Mouse (Mus musculus) testis, adult 2 months (tissue): ENCODE measurements at regions not wholly inside any gene's neighbourhood (a gene's known extent, or its start where the extent isn't known, plus 50 kb on each side); places are given as distances from the start of the nearest gene placed in this dataset.

Experiments
- CTCF ChIP-seq: fragments of 200-500 bp; IDR thresholded peaks from 2 replicates; pipeline ENCODE4 v1.5.1; 2012; ENCODE audit warnings: low read depth, mild to moderate bottlenecking, inconsistent platforms, low read length, moderate library complexity; ENCODE audit not compliant: control insufficient read depth, insufficient read depth, insufficient replicate concordance
- POLR2A ChIP-seq: fragments of 200-500 bp; IDR thresholded peaks from 2 replicates; pipeline ENCODE4 v1.6.1; 2012; ENCODE audit warnings: low read depth, mild to moderate bottlenecking, inconsistent platforms, low read length, moderate library complexity; ENCODE audit not compliant: control insufficient read depth

- no peak for TF ChIP-seq CTCF
- TF ChIP-seq POLR2A = no peak
Measured at GRCm38 (mm10) chr3:124067061-124067460, 253.6 kb upstream of the Tram1l1 start.
